Mouse (Mus musculus) neural tube, embryonic 10.5 days (tissue): ENCODE results near the gene Ticam1.

Experiments
- DNase-seq: peaks from one replicate; pipeline ENCODE4 v3.0.0-alpha.2; 2017; ENCODE audit warnings: low spot score; ENCODE audit errors: extremely low spot score

Ticam1 gene

DNA sequence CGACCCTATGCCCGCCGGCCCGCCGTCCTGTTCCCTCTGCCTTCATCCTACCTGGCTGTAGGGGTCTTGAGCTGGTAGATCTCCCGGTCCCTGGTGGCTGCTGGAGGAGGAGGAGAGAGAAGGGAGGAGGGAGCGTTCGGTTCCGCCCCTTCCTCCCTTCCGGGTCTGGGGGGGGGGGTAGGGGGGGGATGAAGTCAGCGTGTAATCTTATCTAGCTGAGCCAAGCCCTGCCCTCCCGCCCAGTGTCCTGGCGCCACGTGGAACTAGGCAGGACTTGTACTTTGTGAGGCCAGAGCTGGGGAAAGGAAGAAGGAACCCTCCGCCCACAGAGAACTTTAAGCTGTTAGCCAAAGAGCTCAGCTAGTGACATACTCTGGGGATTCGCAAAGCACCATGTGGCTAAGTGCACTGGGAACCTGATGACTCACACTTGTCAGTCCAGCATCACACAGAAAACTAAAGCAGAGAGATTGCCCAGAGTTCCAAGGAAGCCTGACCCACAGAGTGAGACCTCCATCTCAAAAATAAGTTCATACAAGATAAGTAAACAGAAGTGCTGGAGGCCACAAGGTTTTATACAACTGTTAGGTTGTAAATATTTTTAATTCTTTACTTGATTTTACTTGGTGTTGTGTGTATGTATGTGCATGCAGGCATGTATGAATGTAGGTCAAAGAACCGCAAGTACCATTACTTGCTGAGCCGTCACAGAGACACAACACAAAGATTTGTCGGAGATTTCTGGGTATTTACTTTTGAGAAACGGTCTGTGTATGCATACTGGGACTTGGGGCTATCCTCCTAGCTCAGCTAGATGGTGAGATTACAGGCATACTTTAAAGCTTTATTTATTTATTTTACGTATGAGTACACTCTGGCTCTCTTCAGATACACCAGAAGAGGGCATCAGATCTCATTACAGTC, at the start of gene Ticam1:
Ticam1 (minus strand) TSS at position 144 of the 924 bp plus-strand sequence.
- peak; percentile 93 for DNase-seq

DNA sequence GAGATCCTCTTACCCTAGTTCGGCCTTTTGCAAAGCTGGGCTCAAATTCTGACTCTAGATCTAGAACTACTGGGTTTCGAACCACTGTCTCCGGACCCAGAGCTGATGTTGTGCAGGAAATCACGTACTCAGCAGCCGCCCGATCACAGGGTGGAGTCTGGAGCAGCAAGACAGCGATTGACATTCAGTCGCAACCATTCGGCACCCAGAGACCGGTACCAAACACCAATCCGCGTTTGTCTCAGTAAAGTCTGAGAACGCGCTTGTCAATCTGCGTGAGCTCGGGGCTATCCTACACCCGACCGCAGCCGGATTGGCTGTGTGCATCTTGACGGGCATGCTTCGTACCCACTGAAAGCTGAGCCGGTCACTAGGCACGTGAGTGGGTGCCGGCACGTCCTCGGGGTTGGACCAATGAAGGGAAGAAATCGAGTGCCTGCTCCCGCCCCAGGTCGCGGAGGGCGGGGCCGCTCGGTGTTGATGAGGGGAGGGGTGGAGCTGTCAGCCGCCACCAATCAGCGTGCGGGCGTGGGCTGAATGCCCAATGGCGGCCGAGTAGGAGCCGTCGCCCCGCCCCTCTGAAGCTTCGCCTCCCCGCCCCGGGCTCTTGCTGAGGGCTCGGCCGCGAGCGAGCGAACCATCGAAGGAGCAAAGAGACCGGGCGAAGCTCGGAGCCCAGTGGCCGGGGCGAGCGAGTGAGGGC, 49.0 kb upstream of the Ticam1 start, which contains the start of gene Kdm4b:
Kdm4b (plus strand) TSS at position 613 of the 703 bp plus-strand sequence.
- DNase-seq = peak; percentile 99

DNA sequence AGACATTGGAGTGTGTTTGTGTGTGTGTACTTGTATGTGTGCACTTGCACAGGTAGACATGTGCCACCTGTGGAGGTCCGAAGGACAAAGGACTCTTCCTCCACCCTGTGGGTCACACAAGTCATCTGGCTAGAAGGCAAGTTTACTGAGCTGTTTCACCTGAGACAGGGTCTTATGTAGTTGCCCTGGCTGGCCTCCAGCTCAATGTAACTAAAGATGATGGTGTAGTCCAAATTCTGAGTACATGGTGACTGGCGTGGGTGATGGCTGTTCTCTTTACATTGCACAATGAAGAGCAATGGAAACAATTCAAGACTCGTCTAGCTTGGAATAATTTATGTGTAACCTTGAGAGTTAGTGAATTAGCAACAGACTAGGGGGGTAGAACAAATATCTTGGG, 47.8 kb upstream of the Ticam1 start:
- DNase-seq = no peak

DNA sequence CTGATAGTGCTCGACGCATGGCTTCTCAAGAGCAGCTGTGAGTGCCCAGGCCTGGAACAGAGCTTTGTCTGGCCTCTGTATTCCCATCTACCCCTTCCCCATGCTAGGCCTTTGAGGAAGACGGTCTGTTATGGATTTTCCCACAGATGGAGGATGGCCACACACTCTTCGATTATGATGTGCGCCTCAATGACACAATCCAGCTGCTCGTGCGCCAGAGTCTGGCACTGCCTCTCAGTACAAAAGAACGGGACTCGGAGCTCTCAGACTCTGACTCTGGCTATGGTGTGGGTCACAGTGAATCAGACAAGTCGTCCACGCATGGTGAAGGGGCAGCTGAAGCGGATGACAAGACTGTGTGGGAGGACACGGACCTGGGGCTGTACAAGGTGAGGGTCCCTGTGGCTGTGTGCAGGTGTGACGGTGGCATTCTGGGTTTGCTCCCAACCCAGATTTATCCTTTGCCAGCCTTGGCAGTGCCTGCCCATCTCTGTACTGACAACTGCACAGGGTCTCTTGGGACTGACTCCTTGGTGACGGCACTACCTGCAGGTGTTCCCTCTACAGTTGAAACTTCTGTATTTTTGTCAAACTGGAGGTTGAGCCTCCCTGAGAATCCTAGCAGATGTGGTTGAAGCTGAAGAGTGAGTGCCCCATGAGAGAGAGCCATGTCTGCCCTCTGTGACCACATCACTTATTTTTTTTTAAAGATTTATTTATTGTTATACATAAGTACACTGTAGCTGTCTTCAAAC, 32.8 kb upstream of the Ticam1 start:
- DNase-seq = no peak

DNA sequence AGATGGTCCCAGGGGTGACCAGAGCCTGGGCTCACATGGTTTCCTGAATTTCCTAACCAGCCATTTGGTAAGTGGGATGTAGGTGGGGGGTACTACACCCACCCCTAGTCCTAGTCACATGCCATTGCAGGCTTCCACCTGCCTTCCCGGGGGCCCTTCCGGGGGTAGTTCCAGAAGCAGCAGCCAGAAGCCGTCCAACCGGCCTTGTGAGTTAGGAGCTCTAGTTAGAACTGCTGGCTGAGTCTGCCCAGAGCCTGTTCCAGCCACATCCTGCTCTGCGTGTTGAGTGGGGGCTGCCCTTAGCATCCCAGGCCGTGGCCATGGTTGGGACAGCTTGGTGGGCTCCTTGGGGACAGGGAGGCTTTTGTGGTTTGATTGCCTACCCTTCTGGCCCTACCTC, 31.5 kb upstream of the Ticam1 start:
- DNase-seq = no peak

DNA sequence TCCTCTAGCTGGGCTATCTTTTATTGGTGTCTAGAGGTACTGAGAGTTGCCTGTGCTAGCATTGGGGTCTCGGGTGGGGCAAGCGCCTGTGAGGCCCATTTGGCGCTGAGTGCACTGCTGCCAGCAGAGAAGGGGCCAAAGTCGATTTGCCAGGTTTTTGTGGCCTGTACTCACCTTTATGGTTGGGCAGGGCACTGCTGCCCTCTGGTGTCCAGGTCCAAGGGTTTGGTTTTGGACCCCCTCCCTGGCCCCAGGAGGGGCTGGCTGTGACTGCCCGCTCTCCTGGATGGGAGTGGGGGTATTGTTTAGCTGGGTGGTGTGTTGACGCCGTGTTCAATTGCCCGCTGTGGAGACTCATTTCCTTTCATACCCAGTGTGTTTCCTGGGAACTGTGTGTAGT, 29.2 kb upstream of the Ticam1 start:
- no peak for DNase-seq

DNA sequence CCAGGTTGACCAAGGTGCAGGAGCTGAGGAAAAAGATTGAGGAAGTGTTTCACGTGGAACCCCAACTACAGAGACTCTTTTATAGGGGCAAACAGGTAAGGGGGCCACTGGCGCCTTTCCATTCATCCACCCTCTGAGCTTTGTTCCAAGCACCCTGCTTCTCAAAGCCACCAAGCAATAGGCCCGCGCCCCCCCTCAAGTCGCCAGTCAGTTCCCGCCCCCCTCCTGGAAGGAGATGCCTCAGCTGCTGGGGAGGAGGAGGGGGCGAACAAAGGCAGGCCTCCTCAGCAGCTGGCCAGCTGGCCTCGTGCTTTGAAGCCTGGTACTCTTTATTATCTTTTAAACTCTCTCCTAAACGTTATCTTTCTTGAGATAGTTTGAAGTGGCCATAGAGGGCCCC, 28.6 kb upstream of the Ticam1 start:
- DNase-seq = no peak

DNA sequence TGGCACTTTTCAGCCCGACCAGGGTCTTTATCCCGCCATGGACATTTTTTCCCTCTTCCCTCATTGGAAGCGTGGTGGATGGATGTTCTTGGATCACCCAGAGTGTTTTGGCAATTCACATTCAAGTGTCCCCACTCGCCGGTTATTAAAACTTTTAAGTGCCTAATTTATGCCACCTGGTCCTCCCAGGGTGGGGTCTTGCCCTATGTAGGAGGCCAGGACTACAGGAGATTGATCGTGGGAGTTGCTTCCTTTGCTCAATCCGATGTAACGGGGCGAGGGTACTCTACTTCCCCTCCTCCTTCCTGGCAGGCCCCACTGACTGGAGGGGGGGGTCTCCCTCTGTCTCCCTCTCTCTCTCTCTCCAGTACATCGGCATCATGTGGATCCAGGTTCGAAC, 28.1 kb upstream of the Ticam1 start:
- no peak for DNase-seq

DNA sequence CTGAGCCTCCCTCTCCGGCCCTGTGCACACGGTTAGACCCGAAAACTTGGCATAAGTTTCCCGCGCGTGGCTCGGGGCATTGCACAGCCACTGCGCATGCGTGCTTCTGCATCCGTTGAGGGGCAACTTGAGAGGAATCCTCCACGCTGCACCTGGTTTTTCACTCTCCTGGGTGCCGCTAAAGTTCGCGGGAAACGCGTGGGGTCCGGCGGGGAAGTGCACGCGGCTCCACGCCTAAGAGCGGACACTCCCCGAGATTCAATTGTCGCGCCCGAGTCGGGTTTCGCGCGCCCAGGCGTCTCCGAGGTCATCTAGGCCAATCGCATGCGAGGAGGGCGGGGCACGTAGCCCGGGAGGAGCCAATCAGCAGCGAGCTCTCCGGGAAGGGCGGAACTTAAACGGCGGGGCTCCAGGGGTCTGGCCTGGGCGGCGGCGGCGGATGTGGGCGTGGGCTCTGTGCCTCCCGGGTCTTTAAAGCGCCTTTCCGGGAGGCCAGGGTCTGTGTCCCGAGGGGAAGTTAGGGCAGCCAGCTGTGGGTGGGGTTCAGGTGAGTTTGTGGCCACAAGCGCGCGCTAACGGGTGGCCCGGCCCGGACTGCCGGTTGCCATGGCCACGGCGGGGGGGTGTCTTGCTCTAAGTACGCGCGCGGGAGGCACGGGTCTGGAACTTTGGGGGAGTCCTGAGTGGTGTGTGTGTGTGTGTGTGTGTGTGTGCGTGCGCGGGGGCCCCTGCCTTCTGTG, 27.4 kb upstream of the Ticam1 start:
- peak; percentile 96 for DNase-seq

DNA sequence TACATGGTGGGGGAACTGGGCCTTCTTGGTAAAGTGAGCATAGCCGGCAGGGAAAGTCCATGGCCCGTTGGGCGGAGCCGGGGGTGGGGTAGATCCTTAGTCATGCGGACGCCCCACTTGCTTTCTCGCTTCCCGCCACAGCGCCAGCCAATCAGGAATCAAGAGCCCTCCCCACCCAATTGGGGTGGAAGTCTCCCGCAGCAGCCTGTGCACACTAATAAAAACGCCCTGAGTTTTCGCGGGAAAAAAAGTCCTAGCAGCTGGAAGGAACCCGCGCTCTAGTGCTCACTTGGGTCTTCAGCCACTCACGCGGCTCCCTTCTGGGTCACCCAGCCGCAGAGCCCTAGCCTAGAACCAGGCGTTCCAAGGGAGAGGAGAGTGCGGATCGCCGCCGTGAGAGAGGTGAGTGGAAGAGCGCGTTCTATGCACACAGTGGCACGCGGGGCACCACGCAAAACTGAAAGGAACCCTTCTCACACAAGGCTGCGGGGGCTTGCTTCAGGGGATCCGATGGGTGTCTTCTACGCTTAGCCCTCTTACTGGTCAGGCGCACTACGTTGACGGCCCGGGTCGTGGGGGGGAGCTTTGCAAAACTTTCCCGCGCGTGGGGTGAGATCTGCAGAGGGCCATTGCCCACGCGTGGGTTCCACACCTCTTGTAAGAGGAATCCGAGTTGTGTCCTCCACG, 26.7 kb upstream of the Ticam1 start, which contains the start of gene Uhrf1:
Uhrf1 (plus strand) TSS at position 162 of the 687 bp plus-strand sequence.
- DNase-seq = peak; percentile 89

DNA sequence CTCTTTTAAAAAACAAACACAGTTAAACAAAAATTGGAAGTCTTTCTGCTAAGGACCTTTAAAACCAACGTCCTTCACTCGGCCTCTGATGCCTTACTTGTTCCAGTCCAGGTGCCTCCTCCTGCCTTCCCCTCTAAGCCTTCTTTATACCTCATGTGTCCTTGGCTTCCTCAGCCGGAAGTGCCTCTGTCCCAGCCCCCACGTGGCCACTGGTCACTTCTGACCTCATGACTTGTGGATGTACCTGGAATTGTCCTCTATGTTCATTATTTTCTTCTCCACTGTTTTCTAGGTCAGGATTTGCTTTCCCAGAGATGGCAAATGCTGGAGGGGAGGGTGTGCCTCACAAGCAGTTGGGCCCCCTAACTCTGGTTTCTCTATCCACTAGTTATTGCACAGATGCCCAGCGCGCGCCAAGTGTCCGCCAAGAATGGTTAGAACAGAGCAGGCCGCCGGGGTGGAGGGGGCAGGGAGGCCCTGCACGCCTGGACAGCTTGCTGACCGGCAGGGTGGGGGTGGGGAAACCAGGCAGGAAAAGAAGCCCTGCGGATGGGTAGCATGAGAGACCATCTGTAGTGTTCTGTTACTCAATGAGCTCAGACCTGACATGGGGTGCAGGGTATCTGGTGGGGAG, 25.9 kb upstream of the Ticam1 start:
- peak; percentile 69 for DNase-seq

DNA sequence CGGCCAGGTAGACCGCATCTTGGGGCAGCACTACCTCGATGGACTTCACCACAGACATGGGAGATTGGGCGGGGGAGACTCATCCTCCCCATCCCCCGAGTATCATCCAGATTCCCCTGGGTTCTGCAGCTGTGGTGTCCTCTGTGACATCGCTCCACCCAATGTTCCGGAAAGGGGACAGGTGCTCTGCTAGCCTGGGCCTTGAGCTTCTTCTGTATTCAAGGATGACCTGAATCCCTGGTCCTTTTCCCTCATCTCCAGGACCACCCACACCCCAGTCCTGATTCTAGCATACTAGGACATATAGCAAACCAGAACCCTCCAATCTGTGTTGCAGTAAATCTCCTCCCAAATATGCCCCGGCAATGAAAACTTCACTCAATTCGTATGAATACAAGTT, 23.6 kb upstream of the Ticam1 start, which contains the start of gene Arrdc5:
Arrdc5 (minus strand) TSS at position 101 of the 400 bp plus-strand sequence.
- DNase-seq = no peak

DNA sequence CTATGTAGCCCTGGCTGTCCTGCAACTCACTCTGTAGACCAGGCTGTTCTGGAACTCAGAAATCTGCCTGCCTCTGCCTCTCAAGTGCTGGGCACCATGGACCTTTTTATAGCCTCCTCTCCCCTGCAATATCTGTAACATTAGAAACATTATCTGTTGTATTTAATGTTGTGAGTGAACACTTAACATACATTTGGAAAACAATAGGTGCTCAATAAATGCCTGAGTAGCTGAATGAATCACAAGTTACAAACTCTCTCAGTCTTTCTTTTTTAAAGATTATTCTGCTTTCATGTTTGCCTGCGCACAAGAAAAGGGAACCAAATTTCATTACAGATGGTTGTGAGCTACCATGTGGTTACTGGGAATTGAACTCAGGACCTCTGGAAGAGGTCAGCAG, 21.7 kb upstream of the Ticam1 start:
- no peak for DNase-seq

DNA sequence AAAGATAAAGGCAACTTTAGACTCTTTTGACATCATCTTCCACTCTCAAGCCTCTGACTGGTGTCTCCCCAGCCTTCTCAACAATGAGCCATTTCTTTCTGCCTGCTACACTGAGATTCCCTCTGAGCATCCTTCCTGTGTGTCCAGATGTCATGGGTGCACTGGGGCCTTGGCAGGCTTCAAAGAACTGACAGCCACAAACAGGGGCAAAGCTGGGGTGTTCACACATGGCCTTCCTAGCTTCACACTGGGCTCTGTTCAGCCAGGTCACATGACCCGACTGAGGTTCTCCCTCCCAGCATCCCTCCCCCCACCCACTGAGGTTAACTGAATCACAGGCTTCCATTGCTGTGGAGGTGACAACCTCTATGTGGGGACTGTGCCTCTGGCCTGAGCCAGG, 19.6 kb upstream of the Ticam1 start:
- DNase-seq = no peak

DNA sequence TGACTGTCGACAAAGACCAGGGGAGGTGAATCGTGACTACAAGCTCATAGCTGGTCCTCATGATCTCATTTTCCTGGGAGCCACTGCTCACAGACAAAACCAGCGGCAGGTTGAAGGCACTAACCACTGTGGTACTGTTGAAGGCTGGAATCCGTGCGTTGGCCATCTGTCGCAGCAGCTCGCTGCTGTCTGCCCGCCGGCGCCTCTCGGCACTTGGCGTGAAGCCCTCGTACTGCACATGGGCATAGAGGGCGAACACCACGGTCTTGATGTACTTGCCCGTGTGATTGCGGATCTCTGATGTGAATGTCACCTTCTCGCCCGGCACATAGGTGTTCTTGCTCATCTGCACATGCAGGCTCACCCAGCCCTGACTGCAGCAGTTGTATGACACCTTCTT, 17.7 kb upstream of the Ticam1 start:
- no peak for DNase-seq

DNA sequence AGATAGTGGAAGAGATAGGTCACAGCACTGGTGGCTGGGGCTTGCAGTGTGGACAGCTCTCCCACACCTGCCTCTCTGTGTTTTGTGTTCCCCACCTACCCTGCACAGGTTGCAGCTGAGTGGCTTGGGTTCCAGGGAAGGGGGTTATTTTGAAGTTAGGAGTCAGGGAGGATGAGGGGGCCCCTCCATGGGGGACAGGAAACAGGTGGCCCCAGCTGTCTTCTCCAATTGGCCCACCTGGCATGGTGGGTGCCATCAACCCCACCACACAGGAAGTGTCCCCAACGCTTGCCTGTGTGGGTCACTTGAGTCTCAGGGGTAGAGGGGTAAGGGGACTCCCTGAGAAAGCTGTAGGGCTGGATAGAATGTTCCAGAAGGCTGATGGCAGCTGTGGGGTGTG, 16.7 kb upstream of the Ticam1 start:
- no peak for DNase-seq

DNA sequence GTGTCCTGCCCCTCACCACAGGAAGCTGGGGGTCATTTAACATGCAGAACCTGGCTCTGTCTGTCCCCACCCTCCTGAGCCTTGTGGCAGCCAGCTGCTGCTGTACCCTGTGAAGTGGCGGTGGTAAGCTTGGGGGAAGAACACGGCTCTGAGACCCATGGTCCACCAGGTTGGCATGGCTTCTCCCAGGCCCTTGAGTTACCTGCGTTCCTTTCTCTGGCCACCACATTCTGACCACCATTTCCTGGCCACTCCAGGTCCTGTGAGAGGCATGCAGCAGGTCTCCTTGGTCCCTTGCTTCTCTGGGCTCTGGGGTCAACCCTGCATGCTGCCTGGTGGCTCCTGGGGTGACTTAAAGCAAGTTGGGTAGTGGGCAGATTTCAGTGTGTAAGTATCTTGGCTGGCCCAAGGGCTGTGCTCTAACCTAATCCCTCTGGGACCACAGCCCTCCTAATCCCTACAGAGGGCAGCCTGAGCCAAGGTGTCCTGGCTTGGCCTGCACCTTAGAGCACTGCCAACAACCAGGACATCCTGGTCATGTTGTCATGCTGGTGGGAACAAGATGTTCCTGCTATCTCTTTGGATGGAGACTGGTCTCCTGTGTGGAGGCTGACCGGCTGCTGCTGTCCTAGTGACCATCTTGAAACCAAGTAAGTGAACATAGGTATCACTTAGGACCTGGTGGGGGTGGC, 16.1 kb upstream of the Ticam1 start, which contains the start of gene Plin3:
Plin3 (minus strand) TSS at position 343 of the 692 bp plus-strand sequence.
- no peak for DNase-seq

DNA sequence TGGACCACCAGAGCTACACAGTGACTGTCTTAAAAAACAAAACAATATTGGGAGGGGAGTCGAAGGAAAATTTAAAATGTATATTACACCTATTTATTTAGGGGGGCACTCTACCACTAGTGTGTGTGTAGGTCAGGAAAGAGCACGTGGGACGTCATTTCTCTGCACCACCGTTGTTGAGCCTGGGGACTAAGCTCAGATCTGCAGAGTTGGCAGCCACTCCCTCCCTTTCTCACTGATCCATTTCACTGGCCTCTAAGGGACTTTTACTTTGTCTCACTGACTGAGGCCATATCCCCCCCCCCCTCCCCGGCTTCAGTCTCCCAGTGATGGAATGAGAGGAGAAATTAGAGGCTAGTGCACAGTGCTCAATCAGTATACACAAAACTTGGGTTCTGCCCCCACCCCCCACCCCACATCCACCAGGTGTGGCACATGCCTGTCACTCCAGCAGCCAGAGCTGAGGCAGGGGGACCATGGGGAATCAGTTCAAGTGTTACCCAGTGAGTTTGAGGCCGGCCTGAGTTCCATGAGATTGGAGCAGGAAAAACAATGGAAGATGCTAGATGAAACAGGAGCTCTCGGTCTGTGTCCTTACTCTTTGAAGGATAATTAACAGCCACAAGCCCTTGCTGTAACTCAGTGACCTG, 15.4 kb upstream of the Ticam1 start:
- no peak for DNase-seq

DNA sequence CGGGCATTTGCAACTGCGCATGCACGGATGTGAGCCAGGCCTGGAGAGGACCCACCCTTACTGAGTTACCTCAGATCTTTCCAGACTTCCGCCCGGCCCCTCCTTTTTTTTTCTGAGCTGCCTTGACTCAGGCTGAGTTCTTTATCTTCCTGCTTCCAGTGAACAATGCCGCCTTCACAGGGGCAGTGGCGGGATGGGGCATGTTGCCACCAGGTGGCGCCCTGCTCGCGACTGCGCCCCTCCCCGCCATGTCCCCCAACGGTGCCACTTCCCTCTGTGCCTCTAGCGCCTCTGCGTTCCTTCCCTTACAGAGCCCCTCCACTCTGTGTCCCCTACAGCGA, 14.6 kb upstream of the Ticam1 start:
- peak; percentile 89 for DNase-seq
